Mouse (Mus musculus): ENCODE measurements around the gene Rplp0. TPM values are rescaled to one million over a fixed set of nuclear protein-coding genes. Genes with fewer than 3 reads are reported as not detected.

Rplp0 gene
- total and polyA plus RNA-seq, 2 experiments from 2014 or later = 796 to 1,861 TPM

GRCm38 (mm10) chr5:115521553-115522461 is 37.5 kb upstream of the Rplp0 start:
- ATAC-seq = no peak
- WGBS = 66% methylated on average over 20 of the region's 21 CpGs
- no peak for TF ChIP-seq CTCF (IDR thresholded peaks at IDR 0.05; ENCODE audit: low read depth)
- Histone ChIP-seq H3K36me3 (ENCODE audit: insufficient read depth, low read length) (no peaks in the 10 kb centered on the region), H3K4me2 (ENCODE audit: low read depth, low read length) (no peak overlapping the region), H3K4me1 (ENCODE audit: insufficient read depth, low read length) (0 out of 2 replicates have a peak, but pooled peaks cover 8% of the 10 kb centered on the region), H3K4me3 (ENCODE audit: low read length) (no peak overlapping the region), H3K27me3 (ENCODE audit: insufficient read depth, low read length) (no peaks in the 10 kb centered on the region), H3K9me3 (ENCODE audit: low read length) (no peaks in the 10 kb centered on the region), H3K9ac (replicated peaks; ENCODE audit: low read length) (no peak overlapping the region), H3K27ac (peak overlapping the region; percentile 22; the same call in 1 of the 2 replicates)
- DNase-seq (ENCODE audit: low spot score) = no peak

GRCm38 (mm10) chr5:115522531-115522930 is 36.7 kb upstream of the Rplp0 start:
- Histone ChIP-seq H3K4me1 (ENCODE audit: insufficient read depth, low read length) (0 out of 2 replicates have a peak, but pooled peaks cover 8% of the 10 kb centered on the region), H3K4me3 (ENCODE audit: low read length) (no peak overlapping the region), H3K9ac (replicated peaks; ENCODE audit: low read length) (no peak overlapping the region), H3K27me3 (ENCODE audit: insufficient read depth, low read length) (no peaks in the 10 kb centered on the region), H3K4me2 (ENCODE audit: low read depth, low read length) (no peak overlapping the region), H3K27ac (no peak overlapping the region; the same call in 1 of the 2 replicates), H3K36me3 (ENCODE audit: insufficient read depth, low read length) (no peaks in the 10 kb centered on the region), H3K9me3 (ENCODE audit: low read length) (no peaks in the 10 kb centered on the region)
- no peak for DNase-seq (ENCODE audit: low spot score)
- no peak for ATAC-seq
- no peak for TF ChIP-seq CTCF (IDR thresholded peaks at IDR 0.05; ENCODE audit: low read depth)
- WGBS = 90% methylated on average over 4 of the region's 4 CpGs

- no peaks in the 10 kb centered on the region for H3K27me3 ChIP-seq (ENCODE audit: insufficient read depth, low read length)
- H3K9ac ChIP-seq (replicated peaks; ENCODE audit: low read length) = no peak overlapping the region
- DNase-seq (ENCODE audit: low spot score) (no peak), ATAC-seq (no peak)
- 0 out of 2 replicates have a peak, but pooled peaks cover 8% of the 10 kb centered on the region for H3K4me1 ChIP-seq (ENCODE audit: insufficient read depth, low read length)
- no peaks in the 10 kb centered on the region for H3K9me3 ChIP-seq (ENCODE audit: low read length)
- TF ChIP-seq CTCF (IDR thresholded peaks at IDR 0.05; ENCODE audit: low read depth) = no peak
- no peak overlapping the region for H3K4me2 ChIP-seq (ENCODE audit: low read depth, low read length)
- no peaks in the 10 kb centered on the region for H3K36me3 ChIP-seq (ENCODE audit: insufficient read depth, low read length)
- no peak overlapping the region for H3K27ac ChIP-seq
- WGBS = 80% methylated on average over 15 of the region's 15 CpGs
- no peak overlapping the region for H3K4me3 ChIP-seq (ENCODE audit: low read length)
These were observed 36.2 kb upstream of the Rplp0 start for GRCm38 (mm10) chr5:115522981-115523499.

- Histone ChIP-seq H3K9me3 (ENCODE audit: low read length) (no peaks in the 10 kb centered on the region), H3K4me1 (ENCODE audit: insufficient read depth, low read length) (peaks cover 11% of the 10 kb centered on the region; the same call in 1 of the 2 replicates), H3K4me3 (ENCODE audit: low read length) (no peak overlapping the region), H3K9ac (replicated peaks; ENCODE audit: low read length) (no peak overlapping the region), H3K4me2 (ENCODE audit: low read depth, low read length) (no peak overlapping the region), H3K36me3 (ENCODE audit: insufficient read depth, low read length) (no peaks in the 10 kb centered on the region), H3K27ac (no peak overlapping the region), H3K27me3 (ENCODE audit: insufficient read depth, low read length) (no peaks in the 10 kb centered on the region)
- DNase-seq (ENCODE audit: low spot score) = no peak
- ATAC-seq = 0 out of 2 replicates have a peak, but pooled peaks have one; percentile 25
- peak; percentile 46 for TF ChIP-seq CTCF (IDR thresholded peaks at IDR 0.05; ENCODE audit: low read depth)
- 21% methylated on average over 15 of the region's 15 CpGs for WGBS
These were observed 35.3 kb upstream of the Rplp0 start for GRCm38 (mm10) chr5:115523971-115524370.

- no peaks in the 10 kb centered on the region for H3K27me3 ChIP-seq (ENCODE audit: insufficient read depth, low read length)
- no peak overlapping the region for H3K9ac ChIP-seq (replicated peaks; ENCODE audit: low read length)
- no peak overlapping the region for H3K27ac ChIP-seq
- peaks cover 16% of the 10 kb centered on the region for H3K4me1 ChIP-seq (ENCODE audit: insufficient read depth, low read length)
- WGBS = 68% methylated on average over 12 of the region's 12 CpGs
- H3K4me3 ChIP-seq (ENCODE audit: low read length) = no peak overlapping the region
- no peak for TF ChIP-seq CTCF (IDR thresholded peaks at IDR 0.05; ENCODE audit: low read depth)
- H3K9me3 ChIP-seq (ENCODE audit: low read length) = no peaks in the 10 kb centered on the region
- DNase-seq (ENCODE audit: low spot score) = no peak
- no peak for ATAC-seq
- no peaks in the 10 kb centered on the region for H3K36me3 ChIP-seq (ENCODE audit: insufficient read depth, low read length)
- no peak overlapping the region for H3K4me2 ChIP-seq (ENCODE audit: low read depth, low read length)
These were observed 34.8 kb upstream of the Rplp0 start for GRCm38 (mm10) chr5:115524471-115524870.

- no peaks in the 10 kb centered on the region for H3K9me3 ChIP-seq (ENCODE audit: low read length)
- no peak for TF ChIP-seq CTCF (IDR thresholded peaks at IDR 0.05; ENCODE audit: low read depth)
- no peak overlapping the region for H3K9ac ChIP-seq (replicated peaks; ENCODE audit: low read length)
- no peaks in the 10 kb centered on the region for H3K27me3 ChIP-seq (ENCODE audit: insufficient read depth, low read length)
- H3K4me3 ChIP-seq (ENCODE audit: low read length) = no peak overlapping the region
- peaks cover 25% of the 10 kb centered on the region for H3K4me1 ChIP-seq (ENCODE audit: insufficient read depth, low read length)
- H3K27ac ChIP-seq = 0 out of 2 replicates have a peak overlapping the region, but pooled peaks have one; percentile 11
- ATAC-seq (no peak), DNase-seq (ENCODE audit: low spot score) (no peak)
- 92% methylated on average over 4 of the region's 4 CpGs for WGBS
- H3K36me3 ChIP-seq (ENCODE audit: insufficient read depth, low read length) = no peaks in the 10 kb centered on the region
- H3K4me2 ChIP-seq (ENCODE audit: low read depth, low read length) = no peak overlapping the region
These were observed 33.9 kb upstream of the Rplp0 start for GRCm38 (mm10) chr5:115525416-115525815.
